Mouse (Mus musculus): ENCODE data around the gene Fam183b. TPM values are rescaled to one million over a fixed set of nuclear protein-coding genes. Genes with fewer than 3 reads are reported as not detected.
"Not testable (repeated sequence)": the region's sequence is repeated elsewhere in the genome, so short reads cannot be mapped to it uniquely, and the experiment has no call there.

The Fam183b gene
- polyA plus RNA-seq, 1 experiment from 2014 or later: not detected

- ATAC-seq (ENCODE audit: insufficient read depth): no peak
- H3K4me2 ChIP-seq: no peak within 1 kb of the TSS
Measured at GRCm38 (mm10) chr11:58752434-58752833, 49.3 kb downstream of the Fam183b start, which contains the start of gene Olfr316. Gene Olfr316, plus strand, starts transcription at chr11:58752734.

GRCm38 (mm10) chr11:58751096-58751495, 50.7 kb downstream of the Fam183b start:
- not testable (repeated sequence) for H3K4me3 ChIP-seq (ENCODE audit: low read depth, low read length); H3K9ac ChIP-seq; H3K4me2 ChIP-seq; H3K27me3 ChIP-seq (ENCODE audit: insufficient read depth, low read length); H3K36me3 ChIP-seq (ENCODE audit: insufficient read depth); H3K4me1 ChIP-seq (ENCODE audit: insufficient read depth); DNase-seq; H3K27ac ChIP-seq (ENCODE audit: low read depth); H3K9me3 ChIP-seq (ENCODE audit: low read depth, low read length); ATAC-seq (ENCODE audit: insufficient read depth)
- 85% methylated on average over 18 of the region's 18 CpGs for WGBS

More at GRCm38 (mm10) chr11:58752434-58752833, 49.3 kb downstream of the Fam183b start, which contains the start of gene Olfr316:
- Histone ChIP-seq H3K27ac (ENCODE audit: low read depth) (no peak within 1 kb of the TSS), H3K9ac (no peak within 1 kb of the TSS), H3K9me3 (ENCODE audit: low read depth, low read length) (no peaks in the 10 kb centered on the region), H3K4me3 (ENCODE audit: low read depth, low read length) (no peak within 1 kb of the TSS), H3K27me3 (ENCODE audit: insufficient read depth, low read length) (no peaks in the 10 kb centered on the region), H3K36me3 (ENCODE audit: insufficient read depth) (no peaks in the 10 kb centered on the region), H3K4me1 (ENCODE audit: insufficient read depth) (no peaks in the 10 kb centered on the region)
- no peak for DNase-seq
- WGBS: 74% methylated on average over 2 of the region's 2 CpGs
- TF ChIP-seq CTCF (IDR thresholded peaks at IDR 0.05; ENCODE audit: low read depth): no peak

Other genes with a start within 250 kb of the Fam183b start
- 0.07 and 0.08 TPM in 2 replicates for gene Olfr328, start 246.3 kb downstream of the Fam183b start, polyA plus RNA-seq (2014; fragmentation: Nextera tagmentation; extraction: Ambion mirVana)
- not detected in 2 replicates for gene Olfr224, start 231.4 kb downstream of the Fam183b start, polyA plus RNA-seq (2014; fragmentation: Nextera tagmentation; extraction: Ambion mirVana)
- gene Olfr325, start 224.2 kb downstream of the Fam183b start, polyA plus RNA-seq (2014; fragmentation: Nextera tagmentation; extraction: Ambion mirVana): not detected in 2 replicates
- not detected in 2 replicates for gene Olfr324, start 206.8 kb downstream of the Fam183b start, polyA plus RNA-seq (2014; fragmentation: Nextera tagmentation; extraction: Ambion mirVana)
- not detected in 2 replicates for gene 2210407C18Rik, start 185.9 kb downstream of the Fam183b start, polyA plus RNA-seq (2014; fragmentation: Nextera tagmentation; extraction: Ambion mirVana)
- gene Olfr323, start 171.5 kb downstream of the Fam183b start, polyA plus RNA-seq (2014; fragmentation: Nextera tagmentation; extraction: Ambion mirVana): not detected in 2 replicates
- gene Trim58, start 161.5 kb downstream of the Fam183b start, polyA plus RNA-seq (2014; fragmentation: Nextera tagmentation; extraction: Ambion mirVana): 0.11 TPM in 1 of 2 replicates, not detected in the other
- gene Olfr322, start 143.2 kb downstream of the Fam183b start, polyA plus RNA-seq (2014; fragmentation: Nextera tagmentation; extraction: Ambion mirVana): not detected in 2 replicates
- gene Olfr320, start 120.9 kb downstream of the Fam183b start, polyA plus RNA-seq (2014; fragmentation: Nextera tagmentation; extraction: Ambion mirVana): not detected in 2 replicates
- not detected in 2 replicates for gene Olfr319, start 102.8 kb downstream of the Fam183b start, polyA plus RNA-seq (2014; fragmentation: Nextera tagmentation; extraction: Ambion mirVana)
- not detected in 2 replicates for gene Olfr318, start 77.9 kb downstream of the Fam183b start, polyA plus RNA-seq (2014; fragmentation: Nextera tagmentation; extraction: Ambion mirVana)
- gene Olfr317, start 62.7 kb downstream of the Fam183b start, polyA plus RNA-seq (2014; fragmentation: Nextera tagmentation; extraction: Ambion mirVana): not detected in 2 replicates
- not detected in 2 replicates for gene Olfr316, start 49.2 kb downstream of the Fam183b start, polyA plus RNA-seq (2014; fragmentation: Nextera tagmentation; extraction: Ambion mirVana)
- gene Olfr315, start 28.8 kb downstream of the Fam183b start, polyA plus RNA-seq (2014; fragmentation: Nextera tagmentation; extraction: Ambion mirVana): not detected in 2 replicates
- gene Olfr314, start 19.0 kb downstream of the Fam183b start, polyA plus RNA-seq (2014; fragmentation: Nextera tagmentation; extraction: Ambion mirVana): 0.11 TPM in 1 of 2 replicates, not detected in the other
- gene Olfr313, start 13.0 kb upstream of the Fam183b start, polyA plus RNA-seq (2014; fragmentation: Nextera tagmentation; extraction: Ambion mirVana): not detected in 2 replicates
- not detected in 2 replicates for gene Olfr312, start 27.3 kb upstream of the Fam183b start, polyA plus RNA-seq (2014; fragmentation: Nextera tagmentation; extraction: Ambion mirVana)
- not detected in 2 replicates for gene Olfr311, start 37.3 kb upstream of the Fam183b start, polyA plus RNA-seq (2014; fragmentation: Nextera tagmentation; extraction: Ambion mirVana)
- gene Gm12258, start 45.2 kb upstream of the Fam183b start, polyA plus RNA-seq (2014; fragmentation: Nextera tagmentation; extraction: Ambion mirVana): 7.2 and 9.3 TPM in 2 replicates
- 5.8 and 9.2 TPM in 2 replicates for gene 2810021J22Rik, start 65.3 kb upstream of the Fam183b start, polyA plus RNA-seq (2014; fragmentation: Nextera tagmentation; extraction: Ambion mirVana)
- 7.8 and 7.9 TPM in 2 replicates for gene Zfp39, start 102.3 kb upstream of the Fam183b start, polyA plus RNA-seq (2014; fragmentation: Nextera tagmentation; extraction: Ambion mirVana)
- gene Btnl10, start 115.9 kb upstream of the Fam183b start, polyA plus RNA-seq (2014; fragmentation: Nextera tagmentation; extraction: Ambion mirVana): not detected in 2 replicates
- 273 and 293 TPM in 2 replicates for gene Rnf187, start 137.0 kb upstream of the Fam183b start, polyA plus RNA-seq (2014; fragmentation: Nextera tagmentation; extraction: Ambion mirVana)
- 9.0 and 9.5 TPM in 2 replicates for gene Hist3h2ba, start 147.0 kb upstream of the Fam183b start, polyA plus RNA-seq (2014; fragmentation: Nextera tagmentation; extraction: Ambion mirVana)
- gene Hist3h2a, start 152.7 kb upstream of the Fam183b start, polyA plus RNA-seq (2014; fragmentation: Nextera tagmentation; extraction: Ambion mirVana): 18.1 and 18.5 TPM in 2 replicates
- gene Trim17, start 152.7 kb upstream of the Fam183b start, polyA plus RNA-seq (2014; fragmentation: Nextera tagmentation; extraction: Ambion mirVana): 0.14 and 0.22 TPM in 2 replicates
- gene Trim11, start 176.1 kb upstream of the Fam183b start, polyA plus RNA-seq (2014; fragmentation: Nextera tagmentation; extraction: Ambion mirVana): 17.2 and 18.2 TPM in 2 replicates

Data from lung, embryonic 14.5 days (tissue).